Mouse (Mus musculus) stomach, adult 2 months (tissue): ENCODE measurements around the gene Siva1. TPM values are rescaled to one million over a fixed set of nuclear protein-coding genes. Genes with fewer than 3 reads are reported as not detected.

Experiments used
- polyA plus RNA-seq: library from polyadenylated mRNA; depleted of rRNA; stranded (reverse); fragments of >200 nt; gene quantifications from 2 replicates; pipeline ENCODE4 v1.2.3, GENCODE M21; 2012; rRNA removed

The Siva1 gene
- 16.5 and 24.7 TPM in 2 replicates for polyA plus RNA-seq

GRCm38 (mm10) chr12:112644180-112644854, at the start of gene Siva1:
TSS of gene Siva1 (plus strand) at chr12:112644679.

DNA sequence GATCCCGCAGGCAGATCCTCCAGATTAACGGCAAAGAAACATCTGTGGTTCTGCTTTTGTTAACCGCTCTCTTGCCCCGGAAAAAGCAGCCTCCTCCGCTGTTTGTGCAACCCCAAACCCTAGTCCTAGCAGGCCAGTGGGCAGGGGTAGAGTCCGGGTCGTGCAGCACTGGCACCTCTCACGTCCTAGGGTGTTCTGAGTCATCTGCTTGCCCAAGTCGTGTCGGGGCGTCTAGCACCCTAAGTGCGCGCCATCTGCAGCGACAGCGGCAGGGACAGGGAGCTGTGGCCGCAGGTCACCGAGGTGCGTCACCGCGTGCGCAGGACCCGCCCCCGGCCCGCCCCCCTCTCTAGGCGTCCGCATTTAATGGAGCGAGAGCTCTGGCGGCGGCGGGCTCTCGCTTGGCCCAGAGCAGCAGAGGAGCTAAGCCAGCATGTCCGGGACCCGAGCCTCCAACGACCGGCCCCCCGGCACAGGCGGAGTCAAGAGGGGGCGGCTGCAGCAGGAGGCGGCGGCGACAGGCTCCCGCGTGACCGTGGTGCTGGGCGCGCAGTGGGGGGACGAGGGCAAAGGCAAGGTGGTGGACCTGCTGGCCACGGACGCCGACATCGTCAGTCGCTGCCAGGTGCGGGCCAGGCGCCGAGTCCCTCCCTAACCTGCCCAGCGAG, 24.7 kb upstream of the Siva1 start, which contains the start of gene Adssl1:
Gene Adssl1 (plus strand): TSS at position 360 of the 668 bp plus-strand sequence.

DNA sequence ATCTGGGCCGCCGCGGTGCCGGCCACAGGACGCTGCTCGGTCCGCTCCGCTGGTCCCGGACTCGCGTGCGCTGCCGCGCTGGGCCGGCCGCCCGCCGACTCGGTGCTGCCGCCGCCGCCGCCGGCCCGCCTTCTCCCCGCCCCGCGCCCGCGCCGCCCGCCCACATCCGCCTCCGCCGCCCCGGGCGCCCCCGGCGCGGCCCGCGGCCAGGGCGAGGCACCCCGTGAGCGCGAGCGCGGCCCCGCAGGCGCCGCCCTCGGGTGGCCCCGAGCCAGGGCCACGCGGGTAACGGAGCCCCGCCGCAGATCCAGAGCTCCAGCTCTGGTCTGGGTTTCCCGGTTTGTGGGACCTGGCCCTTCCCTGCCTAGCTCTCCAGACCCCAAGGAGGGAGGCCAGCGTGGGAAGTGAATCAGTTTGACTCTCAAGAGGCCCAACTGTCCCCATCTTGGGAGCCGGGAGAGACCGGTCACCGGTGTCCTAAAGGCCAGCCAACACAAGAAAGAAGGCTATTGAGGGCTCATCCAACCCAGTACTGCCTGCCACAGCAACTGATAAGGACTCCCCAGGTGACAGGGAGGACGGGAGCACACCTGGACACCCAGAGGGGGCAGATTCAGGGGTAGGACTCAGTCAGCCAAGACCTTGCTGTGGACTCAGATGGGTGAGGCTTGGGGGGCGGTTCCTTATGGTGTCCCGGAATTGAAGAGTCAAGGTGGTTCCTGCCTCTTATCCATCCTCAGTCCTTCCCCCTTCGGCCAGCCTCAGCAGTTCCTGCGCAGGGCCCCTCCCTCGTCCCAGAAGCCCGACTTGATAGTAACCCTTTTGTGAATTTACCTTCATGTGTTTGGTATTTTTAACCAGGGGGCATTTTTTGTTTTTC, 29.9 kb downstream of the Siva1 start, which contains the start of gene Akt1:
Gene Akt1 (minus strand): TSS at position 753 of the 880 bp plus-strand sequence.

GRCm38 (mm10) chr12:112678555-112679026, 34.1 kb downstream of the Siva1 start, which contains the start of gene Zbtb42:
TSS of gene Zbtb42 (plus strand) at chr12:112678828.

Other genes with a start within 250 kb of the Siva1 start
- 0.96 and 1.2 TPM in 2 replicates for gene A530016L24Rik, start 155.2 kb upstream of the Siva1 start, polyA plus RNA-seq
- 0.38 and 1.1 TPM in 2 replicates for gene Tmem179, start 127.9 kb upstream of the Siva1 start, polyA plus RNA-seq
- 5.6 and 6.4 TPM in 2 replicates for gene Inf2, start 55.9 kb upstream of the Siva1 start, polyA plus RNA-seq
- gene Adssl1, start 24.6 kb upstream of the Siva1 start, polyA plus RNA-seq = 7.7 and 16.7 TPM in 2 replicates
- gene Akt1, start 30.2 kb downstream of the Siva1 start, polyA plus RNA-seq = 108 and 117 TPM in 2 replicates
- gene Zbtb42, start 34.1 kb downstream of the Siva1 start, polyA plus RNA-seq = 19.5 and 22.8 TPM in 2 replicates
- 53.4 and 62.7 TPM in 2 replicates for gene Cep170b, start 75.8 kb downstream of the Siva1 start, polyA plus RNA-seq
- gene Pld4, start 116.0 kb downstream of the Siva1 start, polyA plus RNA-seq = 8.0 and 11.8 TPM in 2 replicates
- 4.8 and 6.8 TPM in 2 replicates for gene Ahnak2, start 158.0 kb downstream of the Siva1 start, polyA plus RNA-seq
- gene Clba1, start 164.3 kb downstream of the Siva1 start, polyA plus RNA-seq = 5.3 and 9.1 TPM in 2 replicates
- 11.5 and 11.9 TPM in 2 replicates for gene Cdca4, start 184.7 kb downstream of the Siva1 start, polyA plus RNA-seq
- gene Gpr132, start 223.5 kb downstream of the Siva1 start, polyA plus RNA-seq = 0.87 and 2.0 TPM in 2 replicates